In genomic region chr17:45506700-45507189, GRCm38 (mm10) we compare ENCODE assay signal across 8 mouse cellular contexts. TPM values are rescaled to one million over a fixed set of nuclear protein-coding genes. Genes with fewer than 3 reads are reported as not detected.
DNase-seq lines count a peak whose midpoint lies in the region; ATAC-seq lines count a peak whose summit lies in the region.

Gene Aars2 (plus strand): TSS chr17:45506841.

- whole genome bisulfite sequencing in hindbrain, embryonic 15.5 days, result 0% methylated on average over 42 of the region's 42 CpGs

- peak within 1 kb of the TSS; percentile 95 for H3K27ac ChIP-seq in hindbrain, embryonic 15.5 days (replicated peaks)

- peak; percentile 96 for ATAC-seq in hindbrain, embryonic 15.5 days (ENCODE audit: low FRiP score, low read depth)

- peak within 1 kb of the TSS; percentile 52 for H3K4me2 ChIP-seq in hindbrain, embryonic 15.5 days

- DNase-seq in R1 (ENCODE audit: low read depth, low spot score), result peak; percentile 96
- peak; percentile 97 to 98 for DNase-seq in cerebellum, postnatal 25 days
- peak; percentile 89 to 92 for DNase-seq in frontal cortex, postnatal 25 days (ENCODE audit: low spot score in 2 of 2)
- peak; percentile 85 for DNase-seq in left cerebral cortex, adult 11 months (ENCODE audit: low spot score)
- DNase-seq in lung, postnatal 4 days, result peak; percentile 95 to 96
- DNase-seq in retina, postnatal 7 days (ENCODE audit: low read depth, low spot score), result peak; percentile 91
- peak; percentile 93 for DNase-seq in urinary bladder, adult 2 months (ENCODE audit: low spot score)

- H3K9ac ChIP-seq in hindbrain, embryonic 15.5 days, result peak within 1 kb of the TSS; percentile 79

- peaks cover 2% of the 10 kb centered on the region; the same call in 1 of the 2 replicates for H3K36me3 ChIP-seq in hindbrain, embryonic 15.5 days

- H3K4me3 ChIP-seq in hindbrain, embryonic 15.5 days, result peak within 1 kb of the TSS; percentile 77

- H3K4me1 ChIP-seq in hindbrain, embryonic 15.5 days (replicated peaks), result peaks cover 14% of the 10 kb centered on the region

- no peaks in the 10 kb centered on the region for H3K9me3 ChIP-seq in hindbrain, embryonic 15.5 days

- no peaks in the 10 kb centered on the region for H3K27me3 ChIP-seq in hindbrain, embryonic 15.5 days

RNA-seq across cellular contexts. Expression of gene Aars2, which starts in this region (rescaled TPM):
- polyA plus RNA-seq in hindbrain, embryonic 15.5 days (2015; fragmentation: Nextera tagmentation; extraction: Ambion mirVana), result 19.4 and 19.9 TPM in 2 replicates
- 10.2 TPM in 2 replicates for polyA plus RNA-seq in urinary bladder, adult 2 months (2012; rRNA removed)

Comparison
In these comparisons a context has a peak if more than half of its experiments do, and no peak if none do; other contexts are left out.
1. Peak in every context shown above with its lines: DNase-seq, ATAC-seq, H3K4me3 ChIP-seq and H3K27ac ChIP-seq.